Comparison of ENCODE assay signal across 8 mouse cellular contexts in genomic region chrX:162158743-162159636, GRCm38 (mm10). TPM values are rescaled to one million over a fixed set of nuclear protein-coding genes. Genes with fewer than 3 reads are reported as not detected.
DNase-seq lines count a peak whose midpoint lies in the region; ATAC-seq and TF ChIP-seq lines count a peak whose summit lies in the region.

No protein-coding gene starts in this region.

- 17% methylated on average over 67 of the region's 80 CpGs for WGBS in embryonic facial prominence, embryonic 11.5 days

- no peaks in the 10 kb centered on the region for H3K79me3 ChIP-seq in C2C12 (ENCODE audit: low read depth)

- no peaks in the 10 kb centered on the region for H3K36me3 ChIP-seq in C2C12 (ENCODE audit: control insufficient read depth, insufficient read depth)
- H3K36me3 ChIP-seq in embryonic facial prominence, embryonic 11.5 days (replicated peaks; ENCODE audit: control insufficient read depth, insufficient read depth, low read depth, low read length): no peaks in the 10 kb centered on the region

- no peak overlapping the region for H3K4me3 ChIP-seq in C2C12 (ENCODE audit: insufficient read depth, poor library complexity, severe bottlenecking)
- peak overlapping the region; percentile 55 for H3K4me3 ChIP-seq in embryonic facial prominence, embryonic 11.5 days (ENCODE audit: low read depth, low read length)

- no peaks in the 10 kb centered on the region for H3K27me3 ChIP-seq in C2C12 (ENCODE audit: control insufficient read depth, insufficient read depth, insufficient read length)
- H3K27me3 ChIP-seq in embryonic facial prominence, embryonic 11.5 days (ENCODE audit: control insufficient read depth, insufficient read depth, low read length): no peaks in the 10 kb centered on the region

- peak overlapping the region; percentile 75 for H3K4me2 ChIP-seq in embryonic facial prominence, embryonic 11.5 days (ENCODE audit: low read depth, low read length)

- peak overlapping the region; percentile 67 for H3K9ac ChIP-seq in embryonic facial prominence, embryonic 11.5 days (replicated peaks; ENCODE audit: low read length)

- no peaks in the 10 kb centered on the region for H3K4me1 ChIP-seq in embryonic facial prominence, embryonic 11.5 days (ENCODE audit: control insufficient read depth, insufficient read depth, low read length)

- H3K27ac ChIP-seq in embryonic facial prominence, embryonic 11.5 days (replicated peaks; ENCODE audit: low read depth, low read length): no peak overlapping the region

- no peaks in the 10 kb centered on the region for H3K79me2 ChIP-seq in C2C12 (ENCODE audit: control insufficient read depth, insufficient read depth)

- ATAC-seq in embryonic facial prominence, embryonic 11.5 days (replicated peaks; ENCODE audit: insufficient number of reproducible peaks, low FRiP score, low TSS enrichment, low read depth): peak; percentile 67
- ATAC-seq in megakaryocyte progenitor cell, adult 5-6 weeks (replicated peaks; ENCODE audit: poor library complexity): peak; percentile 59
- ATAC-seq in activated CD4-positive, CD25-positive, alpha-beta regulatory T cell, adult 4 months: no peak

- TF ChIP-seq CTCF in C2C12 (IDR thresholded peaks at IDR 0.05; ENCODE audit: control insufficient read depth, insufficient read depth, insufficient read length): no peak

- peak overlapping the region; percentile 77 for H3ac ChIP-seq in C2C12 (ENCODE audit: control insufficient read depth, insufficient read length, low read depth)

- intact Hi-C loops in heart, postnatal 10 days (cut with DNase I): loop anchor here (1.0 to 10.0 kb wide), 3 partner anchors 134 to 284 kb away; no protein-coding TSS in a partner anchor

- DNase-seq in adrenal gland, adult 8-10 months: peak; percentile 10
- DNase-seq in embryonic facial prominence, embryonic 11.5 days (ENCODE audit: low spot score): peak; percentile 42
- DNase-seq in heart, postnatal 10 days: peak; percentile 22 to 30
- peak; percentile 9 for DNase-seq in layer of hippocampus, postnatal 36 days
- peak; percentile 26 for DNase-seq in right cerebral cortex, postnatal 14 days

- H3K9me3 ChIP-seq in embryonic facial prominence, embryonic 11.5 days (replicated peaks; ENCODE audit: control insufficient read depth, low read length): no peaks in the 10 kb centered on the region

TF ChIP-seq in C2C12, 6 proteins besides CTCF, POLR2A, EP300 and RAD21:
- TF ChIP-seq USF1 (IDR thresholded peaks at IDR 0.05; ENCODE audit: low read depth) (no peak), CEBPB (IDR thresholded peaks at IDR 0.05; ENCODE audit: low read depth) (no peak)

RNA-seq across cellular contexts. Expression of gene Nhs, which starts 0.5 kb away (rescaled TPM):
- 0.13 TPM for polyA plus RNA-seq in C2C12 (2012; fragmentation: generic; extraction: Trizol)
- total RNA-seq in adrenal gland, adult 8-10 months (2022): 1 to 10 TPM; 1.1 to 1.7 (median 1.5) TPM
- 3.3 and 3.6 TPM in 2 replicates for polyA plus RNA-seq in embryonic facial prominence, embryonic 11.5 days (2014; fragmentation: Nextera tagmentation; extraction: Ambion mirVana)
- total RNA-seq in heart, postnatal 10 days (2021): 1 to 10 TPM; 1.0 to 1.9 TPM
- 1 to 10 TPM; 2.4 to 2.6 TPM for total RNA-seq in layer of hippocampus, postnatal 36 days (2021)
- total RNA-seq in megakaryocyte progenitor cell, adult 5-6 weeks (2015): 0.10 and 0.17 TPM in 2 replicates
- total RNA-seq in megakaryocyte progenitor cell, adult 5-6 weeks (2017): not detected in 2 replicates
- polyA plus RNA-seq in activated CD4-positive, CD25-positive, alpha-beta regulatory T cell, adult 4 months (2017; shearing (Covaris generic)): not detected
